Mouse (Mus musculus) hindlimb bud, embryonic 11.5 days (tissue): ENCODE data around the gene Sectm1a.
"Not testable (repeated sequence)": the region's sequence is repeated elsewhere in the genome, so short reads cannot be mapped to it uniquely, and the experiment has no call there.

ENCODE experiments used
- DNase-seq: peaks from one replicate; pipeline ENCODE4 v3.0.0-alpha.2; 2012; ENCODE audit warnings: low read depth, low spot score; ENCODE audit errors: extremely low spot score

The Sectm1a gene

GRCm38 (mm10) chr11:121090943-121091342, 9.9 kb upstream of the Sectm1a start:
- no peak for DNase-seq

- DNase-seq, result no peak
Measured at GRCm38 (mm10) chr11:121089756-121090546, 8.9 kb upstream of the Sectm1a start.

GRCm38 (mm10) chr11:121088997-121089396, 8.0 kb upstream of the Sectm1a start:
- no peak for DNase-seq

- no peak for DNase-seq
Measured at GRCm38 (mm10) chr11:121086296-121086695, 5.3 kb upstream of the Sectm1a start.

GRCm38 (mm10) chr11:121085181-121085580, 4.2 kb upstream of the Sectm1a start:
- no peak for DNase-seq

GRCm38 (mm10) chr11:121082857-121083500, 2.0 kb upstream of the Sectm1a start:
- DNase-seq, result no peak

GRCm38 (mm10) chr11:121082250-121082649, 1.2 kb upstream of the Sectm1a start:
- no peak for DNase-seq

GRCm38 (mm10) chr11:121080330-121080729, 690 bp downstream of the Sectm1a start:
- DNase-seq, result no peak

- no peak for DNase-seq
Measured at GRCm38 (mm10) chr11:121075655-121076054, 5.4 kb downstream of the Sectm1a start.

GRCm38 (mm10) chr11:121069662-121070061, 11.4 kb downstream of the Sectm1a start:
- not testable (repeated sequence) for DNase-seq

GRCm38 (mm10) chr11:121067895-121068294, 13.1 kb downstream of the Sectm1a start:
- no peak for DNase-seq

- DNase-seq, result no peak
Measured at GRCm38 (mm10) chr11:121064197-121064596, 16.8 kb downstream of the Sectm1a start.

- DNase-seq, result no peak
Measured at GRCm38 (mm10) chr11:121063379-121063778, 17.6 kb downstream of the Sectm1a start, which contains the start of gene Sectm1b. Gene Sectm1b, minus strand, starts transcription at chr11:121063569.

GRCm38 (mm10) chr11:121061615-121062014, 19.4 kb downstream of the Sectm1a start:
- no peak for DNase-seq

- not testable (repeated sequence) for DNase-seq
Measured at GRCm38 (mm10) chr11:121060401-121061067, 20.5 kb downstream of the Sectm1a start.

GRCm38 (mm10) chr11:121059471-121059870, 21.5 kb downstream of the Sectm1a start:
- DNase-seq, result no peak

GRCm38 (mm10) chr11:121058956-121059355, 22.1 kb downstream of the Sectm1a start:
- no peak for DNase-seq

- no peak for DNase-seq
Measured at GRCm38 (mm10) chr11:121058122-121058521, 22.9 kb downstream of the Sectm1a start.

GRCm38 (mm10) chr11:121056536-121057236, 24.3 kb downstream of the Sectm1a start:
- DNase-seq, result no peak

- DNase-seq, result peak; percentile 86
Measured at GRCm38 (mm10) chr11:121053536-121053935, 27.5 kb downstream of the Sectm1a start.

GRCm38 (mm10) chr11:121052387-121052786, 28.6 kb downstream of the Sectm1a start:
- DNase-seq, result no peak
